Mouse (Mus musculus): ENCODE measurements around the gene Arhgap25. TPM values are rescaled to one million over a fixed set of nuclear protein-coding genes. Genes with fewer than 3 reads are reported as not detected.

The Arhgap25 gene
- total RNA-seq, 2 experiments from 2014 or later, result 7.3 to 10.7 TPM

Other genes with a start within 250 kb of the Arhgap25 start
- gene Antxr1, start 197.4 kb downstream of the Arhgap25 start, total RNA-seq (2021), result 10 to 100 TPM; 13.5 to 14.7 TPM
- gene Gkn1, start 182.3 kb downstream of the Arhgap25 start, total RNA-seq (2021), result under 1 TPM in 1 of 2 experiments, not detected in 1; 0.30 TPM
- not detected for gene Gkn2, start 159.9 kb downstream of the Arhgap25 start, total RNA-seq (2021)
- gene Gkn3, start 144.3 kb downstream of the Arhgap25 start, total RNA-seq (2021), result 1 to 10 TPM; 3.2 to 3.9 TPM
- not detected for gene Bmp10, start 104.3 kb downstream of the Arhgap25 start, total RNA-seq (2021)
- gene Prokr1, start 57.5 kb upstream of the Arhgap25 start, total RNA-seq (2021), result under 1 TPM; 0.16 to 0.23 TPM
- 1 to 10 TPM; 7.9 to 8.1 TPM for gene Aplf, start 138.9 kb upstream of the Arhgap25 start, total RNA-seq (2021)
- 1 to 10 TPM; 3.4 to 4.5 TPM for gene Efcc1, start 197.6 kb upstream of the Arhgap25 start, total RNA-seq (2021)
- 1 to 10 TPM in 1 of 2 experiments, under 1 TPM in 1; 0.92 to 1.1 TPM for gene Gp9, start 244.8 kb upstream of the Arhgap25 start, total RNA-seq (2021)

Data from left cerebral cortex, postnatal 25 days (tissue).